Mouse (Mus musculus) CD4-positive, CD25-positive, alpha-beta regulatory T cell, adult 4 months (primary cell): Measurements from ENCODE around the gene 1700019D03Rik. TPM values are rescaled to one million over a fixed set of nuclear protein-coding genes. Genes with fewer than 3 reads are reported as not detected.

ENCODE experiments used
- ATAC-seq: one replicate; pipeline ENCODE4 v1.8.0; 2017
- polyA plus RNA-seq, 2 experiments: library from polyadenylated mRNA; unstranded; fragments of 100-300 nt; shearing (Covaris generic); gene quantifications; one replicate each; pipeline ENCODE4 v1.2.1; 2017

1700019D03Rik gene
- 1 to 10 TPM; 6.1 to 7.6 TPM for polyA plus RNA-seq

GRCm38 (mm10) chr1:53020079-53020478 lies at the start of gene 1700019D03Rik:
Gene 1700019D03Rik (minus strand): TSS chr1:53020179.
- no peak for ATAC-seq

- ATAC-seq, result no peak
These were observed 43.9 kb upstream of the 1700019D03Rik start for GRCm38 (mm10) chr1:53063921-53064320.

GRCm38 (mm10) chr1:53061871-53062608 lies 42.1 kb upstream of the 1700019D03Rik start:
- ATAC-seq, result no peak

- no peak for ATAC-seq
These were observed 41.4 kb upstream of the 1700019D03Rik start, which contains the start of gene Mstn for GRCm38 (mm10) chr1:53061340-53061739. Gene Mstn (plus strand): TSS chr1:53061640.

GRCm38 (mm10) chr1:53060499-53060898 lies 40.5 kb upstream of the 1700019D03Rik start:
- no peak for ATAC-seq

GRCm38 (mm10) chr1:53059106-53059505 lies 39.1 kb upstream of the 1700019D03Rik start:
- no peak for ATAC-seq

- ATAC-seq, result peak; percentile 56
These were observed 33.4 kb upstream of the 1700019D03Rik start for GRCm38 (mm10) chr1:53053087-53054022.

- peak; percentile 83 for ATAC-seq
These were observed 29.9 kb upstream of the 1700019D03Rik start for GRCm38 (mm10) chr1:53049763-53050427.

- ATAC-seq, result no peak
These were observed 17.5 kb upstream of the 1700019D03Rik start for GRCm38 (mm10) chr1:53037443-53037871.

GRCm38 (mm10) chr1:53032550-53032949 lies 12.6 kb upstream of the 1700019D03Rik start:
- ATAC-seq, result no peak

GRCm38 (mm10) chr1:53018746-53019505 lies 1.1 kb downstream of the 1700019D03Rik start:
- ATAC-seq, result no peak

GRCm38 (mm10) chr1:53015606-53016005 lies 4.4 kb downstream of the 1700019D03Rik start:
- ATAC-seq, result no peak

- no peak for ATAC-seq
These were observed 5.3 kb downstream of the 1700019D03Rik start for GRCm38 (mm10) chr1:53014716-53015115.

GRCm38 (mm10) chr1:52986692-52987091 lies 33.3 kb downstream of the 1700019D03Rik start:
- no peak for ATAC-seq

GRCm38 (mm10) chr1:52973198-52973597 lies 46.8 kb downstream of the 1700019D03Rik start:
- no peak for ATAC-seq

GRCm38 (mm10) chr1:52971881-52972503 lies 48.0 kb downstream of the 1700019D03Rik start:
- no peak for ATAC-seq

GRCm38 (mm10) chr1:52964581-52964980 lies 55.4 kb downstream of the 1700019D03Rik start:
- no peak for ATAC-seq

- no peak for ATAC-seq
These were observed 56.9 kb downstream of the 1700019D03Rik start for GRCm38 (mm10) chr1:52963097-52963496.

GRCm38 (mm10) chr1:52960191-52960590 lies 59.8 kb downstream of the 1700019D03Rik start:
- ATAC-seq, result no peak

GRCm38 (mm10) chr1:52956746-52957145 lies 63.2 kb downstream of the 1700019D03Rik start:
- ATAC-seq, result no peak

- ATAC-seq, result peak; percentile 38
These were observed 64.9 kb downstream of the 1700019D03Rik start for GRCm38 (mm10) chr1:52955102-52955501.
